Mouse (Mus musculus) cerebellum, adult (tissue): ENCODE measurements around the gene 1700067K01Rik.

Source experiments
- ATAC-seq: cut with Nextera tagmentation; 2 replicates; pipeline ENCODE4 v1.9.2; 2017; ENCODE audit warnings: mild to moderate bottlenecking, moderate library complexity, mixed read lengths; ENCODE audit not compliant: insufficient number of reproducible peaks, low FRiP score, low TSS enrichment

The 1700067K01Rik gene

DNA sequence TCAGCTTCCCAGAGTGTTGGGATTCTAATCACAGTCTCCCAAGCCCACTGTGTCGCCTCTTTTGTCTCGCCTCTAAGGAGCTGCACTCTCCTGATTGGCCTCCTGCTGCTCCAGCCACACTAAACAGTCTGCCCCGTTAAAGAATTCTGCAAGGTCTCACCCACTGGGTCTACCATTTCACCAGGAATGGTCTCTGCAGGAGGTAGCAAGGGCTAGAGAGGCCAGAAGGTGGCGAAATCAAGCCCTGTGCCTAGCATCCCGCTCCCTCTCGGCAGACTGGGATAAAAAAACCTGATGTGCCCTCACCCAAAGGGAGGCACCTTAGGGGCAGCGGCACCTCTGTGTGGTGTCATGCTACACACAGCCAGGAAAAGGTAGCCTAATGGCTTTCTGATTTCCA is 42.8 kb downstream of the 1700067K01Rik start:
- ATAC-seq: no peak

DNA sequence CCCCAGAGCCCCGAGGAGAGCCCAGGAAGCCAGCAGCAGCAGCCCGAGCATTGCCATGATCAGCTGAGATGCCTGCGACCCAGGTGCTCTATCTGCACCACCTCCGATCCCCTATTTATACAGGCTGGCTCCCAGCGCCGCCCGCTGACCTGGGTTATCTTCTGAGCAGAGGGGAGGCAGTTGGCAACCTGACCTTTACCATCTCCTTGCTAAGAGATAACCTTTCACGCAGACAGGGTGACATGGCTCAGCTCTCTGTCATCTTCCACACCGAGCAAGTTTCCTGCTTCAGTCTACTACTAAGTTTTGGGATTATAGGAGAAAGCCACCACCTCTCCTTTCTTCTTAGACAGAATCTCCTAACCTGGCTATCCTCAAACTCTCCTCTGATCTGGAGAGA is 43.6 kb downstream of the 1700067K01Rik start, which contains the start of gene Rln3:
Gene Rln3, minus strand, starts transcription at position 101 of the 400 bp plus-strand sequence.
- no peak for ATAC-seq

DNA sequence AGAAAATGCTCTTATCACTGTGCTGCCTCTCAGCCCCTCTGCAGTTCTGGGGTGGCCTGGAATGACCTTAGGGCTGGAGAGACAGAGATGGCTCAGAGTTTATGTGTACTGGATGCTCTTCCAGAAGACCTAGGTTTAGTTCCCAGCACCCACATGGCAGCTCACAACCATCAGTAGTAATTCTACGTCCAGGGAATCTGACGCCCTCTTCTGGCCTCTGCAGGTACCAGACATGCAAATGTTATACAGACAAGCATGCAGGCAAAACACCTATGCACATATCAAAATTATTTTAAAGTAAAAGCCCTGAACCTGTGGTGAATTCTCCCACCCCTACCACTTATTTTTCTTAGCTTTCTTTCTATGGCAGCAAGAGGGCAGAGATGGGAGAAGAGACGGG is 45.2 kb downstream of the 1700067K01Rik start:
- ATAC-seq: no peak

GRCm38 (mm10) chr8:84048171-84048570 is 46.9 kb downstream of the 1700067K01Rik start:
- no peak for ATAC-seq

- no peak for ATAC-seq
Measured at GRCm38 (mm10) chr8:84052746-84053145, 51.4 kb downstream of the 1700067K01Rik start.

- no peak for ATAC-seq
Measured at GRCm38 (mm10) chr8:84053229-84053628, 51.9 kb downstream of the 1700067K01Rik start.
